Mouse (Mus musculus) liver, adult 2 months (tissue): ENCODE measurements around the gene Rgs12.

Experiments used
- CTCF ChIP-seq: fragments of 200-500 bp; IDR thresholded peaks from 2 replicates; pipeline ENCODE4 v1.5.1; 2011; ENCODE audit warnings: low read depth, low read length, control low read depth
- POLR2A ChIP-seq: fragments of 200-500 bp; IDR thresholded peaks from 2 replicates; pipeline ENCODE4 v1.6.1; 2011; ENCODE audit warnings: low read length, control low read depth; ENCODE audit not compliant: insufficient read depth; ENCODE audit errors: extremely low read depth

DNA sequence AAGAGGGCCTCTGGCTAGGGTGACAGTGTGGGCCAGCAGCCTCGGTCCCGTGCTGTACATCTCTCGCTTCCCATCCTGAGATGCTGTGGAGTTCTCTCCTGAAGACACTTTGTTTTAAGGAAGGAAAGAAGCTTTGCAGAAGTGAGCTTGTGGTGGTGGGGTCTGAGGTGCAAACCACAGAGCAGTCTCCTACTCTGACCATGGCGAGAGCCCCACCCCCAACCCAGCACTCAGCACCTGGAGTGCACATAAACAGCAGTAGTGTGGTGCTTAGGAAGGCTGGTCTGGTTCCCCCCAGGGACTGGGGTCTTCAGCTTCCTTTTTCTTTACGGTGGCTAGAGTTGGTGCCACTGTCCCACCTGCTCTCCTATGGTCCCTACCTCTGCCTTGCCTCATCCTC lies 85.9 kb downstream of the Rgs12 start:
- TF ChIP-seq CTCF, result no peak
- no peak for TF ChIP-seq POLR2A
